Mouse (Mus musculus) forebrain, embryonic 15.5 days (tissue): ENCODE measurements around the gene Eng. TPM values are rescaled to one million over a fixed set of nuclear protein-coding genes. Genes with fewer than 3 reads are reported as not detected.

ENCODE experiments used
- ATAC-seq: fragments of 200-750 bp; cut with Nextera tagmentation; replicated peaks from 2 replicates; pipeline ENCODE4 v1.8.0; 2017; ENCODE audit warnings: mild to moderate bottlenecking, moderate TSS enrichment, moderate library complexity
- H3K27ac ChIP-seq: fragments of 300-500 bp; sonication (generic); replicated peaks from 2 replicates; pipeline ENCODE4 v1.5.1; 2015; ENCODE audit warnings: mild to moderate bottlenecking, inconsistent platforms
- H3K27me3 ChIP-seq: fragments of 300-500 bp; sonication (generic); 2 replicates; pipeline ENCODE4 v1.6.1; 2015; ENCODE audit warnings: inconsistent platforms
- H3K36me3 ChIP-seq: fragments of 300-500 bp; sonication (generic); 2 replicates; pipeline ENCODE4 v1.6.1; 2015; ENCODE audit warnings: mild to moderate bottlenecking, inconsistent platforms
- H3K4me1 ChIP-seq: fragments of 300-500 bp; sonication (generic); 2 replicates; pipeline ENCODE4 v1.6.1; 2015; ENCODE audit warnings: inconsistent platforms
- H3K4me2 ChIP-seq: fragments of 300-500 bp; sonication (generic); replicated peaks from 2 replicates; pipeline ENCODE4 v1.6.1; 2015; ENCODE audit warnings: mild to moderate bottlenecking, inconsistent platforms
- H3K4me3 ChIP-seq: fragments of 300-500 bp; sonication (generic); 2 replicates; pipeline ENCODE4 v1.5.1; 2015; ENCODE audit warnings: mild to moderate bottlenecking, inconsistent platforms
- H3K9ac ChIP-seq: fragments of 300-500 bp; sonication (generic); replicated peaks from 2 replicates; pipeline ENCODE4 v1.6.1; 2015; ENCODE audit warnings: mild to moderate bottlenecking, inconsistent platforms
- H3K9me3 ChIP-seq: fragments of 300-500 bp; sonication (generic); 2 replicates; pipeline ENCODE4 v1.6.1; 2016; ENCODE audit warnings: inconsistent platforms
- WGBS: fragments of 180-500 bp; shearing (Covaris S2); methylation state at CpG from one replicate; pipeline ENCODE4 v1.1.7; 2015; ENCODE audit warnings: mixed read lengths; 5-methylcytosine and 5-hydroxymethylcytosine counted together
- polyA plus RNA-seq: library from polyadenylated mRNA; unstranded; fragments of >200 nt; fragmentation: Nextera tagmentation; extraction: Ambion mirVana; gene quantifications from 2 replicates; pipeline ENCODE4 v1.2.1, GENCODE M21; 2015

The Eng gene
- polyA plus RNA-seq, 1 experiment from 2014 or later: 23.4 TPM

DNA sequence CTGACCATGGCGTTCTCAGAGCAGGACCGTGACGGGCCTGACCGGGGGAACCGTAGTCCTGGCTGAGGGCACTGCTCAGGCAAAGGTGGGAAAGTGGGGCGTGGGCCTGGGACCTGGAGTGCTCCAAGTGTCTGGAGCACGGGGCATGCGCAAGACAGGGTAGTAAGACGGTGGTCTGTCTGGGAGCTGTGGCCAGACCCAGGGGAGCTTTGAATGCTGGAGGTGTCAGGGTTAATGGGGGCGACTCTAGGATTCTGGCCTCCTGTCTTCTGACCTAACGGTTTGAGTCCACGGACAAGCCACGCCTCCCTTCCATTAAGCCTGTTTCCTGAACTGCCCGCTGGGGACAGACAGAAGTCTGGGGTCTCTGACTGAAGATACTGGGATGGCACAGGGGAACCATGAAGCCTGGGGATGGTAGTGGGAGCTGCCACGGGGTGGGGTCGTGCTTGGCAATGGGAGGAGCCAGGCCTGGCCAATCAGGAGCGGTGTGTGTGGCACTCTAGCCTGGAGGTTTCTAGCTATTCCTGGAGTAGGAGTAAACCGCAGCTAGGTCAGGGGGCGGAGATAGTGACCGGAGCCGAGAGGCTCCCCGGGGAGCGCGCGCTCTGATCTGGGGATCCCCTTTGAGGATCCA, 38.1 kb upstream of the Eng start:
- peak overlapping the region; percentile 93 for H3K4me2 ChIP-seq

DNA sequence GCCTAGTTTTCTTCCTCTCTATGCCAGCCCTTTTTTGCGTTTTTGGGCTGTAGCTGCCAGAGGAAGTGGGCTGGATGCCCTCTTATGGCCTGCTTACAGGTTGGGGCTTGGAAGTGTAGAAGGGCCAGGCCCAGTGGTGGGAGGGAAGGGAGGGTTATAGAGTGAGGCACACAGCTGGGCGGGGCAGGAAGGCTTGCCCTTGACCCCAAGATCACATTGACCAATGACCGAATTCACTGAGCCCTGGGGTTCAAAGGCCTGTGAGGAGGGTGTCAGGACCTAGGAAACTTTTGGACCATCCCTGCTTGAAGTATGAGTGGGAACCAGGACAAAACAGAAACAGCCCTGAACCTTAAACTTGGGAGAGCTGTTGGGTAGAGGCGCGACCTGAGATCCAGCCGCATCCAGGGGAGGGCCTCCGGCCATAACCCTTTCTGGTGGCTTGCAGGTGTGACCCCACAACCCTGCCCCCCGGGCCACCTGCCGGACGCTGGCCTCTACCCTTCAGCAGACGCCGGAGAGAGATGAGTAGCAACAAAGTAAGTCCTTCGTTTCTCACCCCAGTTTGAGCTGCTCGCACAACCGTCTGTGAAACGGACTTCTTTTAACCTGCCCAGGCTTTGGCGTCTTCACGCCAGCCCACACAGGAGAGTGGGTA, 37.5 kb upstream of the Eng start:
- Histone ChIP-seq H3K9ac (no peak overlapping the region), H3K36me3 (no peaks in the 10 kb centered on the region), H3K4me3 (peak overlapping the region; percentile 82), H3K4me1 (peaks cover 27% of the 10 kb centered on the region), H3K27me3 (no peaks in the 10 kb centered on the region), H3K4me2 (peak overlapping the region; percentile 93), H3K9me3 (no peaks in the 10 kb centered on the region), H3K27ac (no peak overlapping the region)
- WGBS: 50% methylated on average over 18 of the region's 18 CpGs
- ATAC-seq: no peak

More for the DNA sequence above, 38.1 kb upstream of the Eng start:
- WGBS: 10% methylated on average over 25 of the region's 25 CpGs
- Histone ChIP-seq H3K27me3 (no peaks in the 10 kb centered on the region), H3K36me3 (no peaks in the 10 kb centered on the region), H3K27ac (no peak overlapping the region), H3K4me3 (peak overlapping the region; percentile 82), H3K4me1 (peaks cover 27% of the 10 kb centered on the region), H3K9ac (no peak overlapping the region), H3K9me3 (no peaks in the 10 kb centered on the region)
- 0 out of 2 replicates have a peak, but pooled peaks have one; percentile 18 for ATAC-seq

DNA sequence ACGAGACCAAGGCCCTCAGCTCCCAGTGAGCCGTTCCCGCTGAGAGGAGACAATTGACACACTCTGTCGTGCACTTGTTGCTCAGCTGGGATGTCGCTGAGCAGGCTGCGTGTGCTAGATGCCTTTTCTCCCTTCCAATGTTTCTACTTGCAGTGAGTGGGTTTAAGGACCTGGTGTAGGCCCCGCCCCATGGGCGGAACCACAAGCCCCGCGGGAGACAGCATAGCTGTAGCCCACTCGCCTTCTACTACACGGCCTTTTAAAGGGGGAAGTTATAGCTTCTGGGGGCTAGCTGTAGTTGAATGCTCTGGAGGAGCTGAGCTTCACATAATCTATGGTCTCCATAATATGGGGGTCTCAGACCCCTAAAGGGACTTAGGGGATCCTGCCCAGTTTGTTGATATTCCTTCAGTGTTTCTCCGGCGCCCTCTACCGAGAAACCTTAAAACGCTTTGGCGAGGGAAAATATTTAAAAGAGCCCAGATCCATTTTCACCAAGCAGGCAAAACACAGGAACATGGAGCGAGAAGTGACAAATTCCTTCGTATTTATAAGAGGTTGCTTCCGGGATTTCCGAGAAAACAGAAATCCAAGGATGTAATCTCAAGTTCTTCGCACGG, 35.7 kb upstream of the Eng start:
- WGBS: 15% methylated on average over 23 of the region's 23 CpGs
- H3K9ac ChIP-seq: no peak overlapping the region

DNA sequence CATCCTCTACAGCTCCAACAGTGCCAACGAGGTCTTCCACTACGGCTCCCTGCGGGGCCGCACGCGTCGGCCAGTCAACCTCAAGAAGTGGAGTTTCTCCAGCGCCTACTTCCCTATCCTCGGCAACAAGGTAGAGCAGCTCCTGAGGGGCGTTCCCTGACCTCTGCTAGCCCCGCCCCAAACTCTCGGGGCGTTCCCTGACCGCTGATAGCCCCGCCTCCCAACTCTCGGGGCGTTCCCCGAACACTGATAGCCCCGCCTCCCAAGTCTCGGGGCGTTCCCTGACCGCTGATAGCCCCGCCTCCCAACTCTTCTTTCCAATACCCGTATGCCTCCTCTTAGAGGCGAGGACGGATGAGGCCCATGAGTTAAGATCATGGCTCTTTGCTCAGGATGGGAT, 34.1 kb upstream of the Eng start:
- 76% methylated on average over 26 of the region's 26 CpGs for WGBS

More for the DNA sequence above, 35.7 kb upstream of the Eng start:
- H3K36me3 ChIP-seq: no peaks in the 10 kb centered on the region
- H3K27me3 ChIP-seq: no peaks in the 10 kb centered on the region
- H3K4me2 ChIP-seq: peak overlapping the region; percentile 42
- ATAC-seq: no peak
- peak overlapping the region; percentile 37 for H3K4me3 ChIP-seq
- H3K9me3 ChIP-seq: no peaks in the 10 kb centered on the region
- no peak overlapping the region for H3K27ac ChIP-seq
- H3K4me1 ChIP-seq: peaks cover 27% of the 10 kb centered on the region

DNA sequence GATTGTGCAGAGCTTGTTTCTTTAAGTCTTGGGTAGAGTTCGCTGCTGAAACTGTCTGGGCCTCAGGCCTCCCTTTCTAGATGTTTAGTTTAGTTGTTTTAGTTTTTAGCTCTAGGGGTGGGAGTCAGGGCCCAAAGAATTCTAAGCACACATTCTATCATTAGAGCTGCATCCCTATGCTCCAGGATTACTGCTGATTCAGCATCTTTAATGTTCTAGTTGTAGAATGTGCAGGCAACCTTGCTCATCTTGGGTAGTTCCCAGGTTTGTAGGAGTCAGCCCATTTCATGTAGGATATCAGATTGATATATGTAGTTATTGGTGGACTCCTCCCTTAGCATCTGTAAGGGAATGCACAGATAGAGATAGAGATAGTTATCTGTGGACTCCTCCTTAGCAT, 29.3 kb upstream of the Eng start:
- 91% methylated on average over 1 of the region's 1 CpGs for WGBS
- Histone ChIP-seq H3K9me3 (no peaks in the 10 kb centered on the region), H3K27me3 (no peaks in the 10 kb centered on the region), H3K4me1 (0 out of 2 replicates have a peak, but pooled peaks cover 9% of the 10 kb centered on the region), H3K4me3 (no peak overlapping the region), H3K36me3 (no peaks in the 10 kb centered on the region), H3K9ac (no peak overlapping the region), H3K27ac (no peak overlapping the region), H3K4me2 (no peak overlapping the region)
- no peak for ATAC-seq

More for the DNA sequence above, 34.1 kb upstream of the Eng start:
- Histone ChIP-seq H3K9ac (no peak overlapping the region), H3K27me3 (no peaks in the 10 kb centered on the region), H3K27ac (no peak overlapping the region), H3K4me1 (peaks cover 20% of the 10 kb centered on the region), H3K4me2 (no peak overlapping the region), H3K9me3 (no peaks in the 10 kb centered on the region), H3K36me3 (no peaks in the 10 kb centered on the region), H3K4me3 (no peak overlapping the region)
- no peak for ATAC-seq

DNA sequence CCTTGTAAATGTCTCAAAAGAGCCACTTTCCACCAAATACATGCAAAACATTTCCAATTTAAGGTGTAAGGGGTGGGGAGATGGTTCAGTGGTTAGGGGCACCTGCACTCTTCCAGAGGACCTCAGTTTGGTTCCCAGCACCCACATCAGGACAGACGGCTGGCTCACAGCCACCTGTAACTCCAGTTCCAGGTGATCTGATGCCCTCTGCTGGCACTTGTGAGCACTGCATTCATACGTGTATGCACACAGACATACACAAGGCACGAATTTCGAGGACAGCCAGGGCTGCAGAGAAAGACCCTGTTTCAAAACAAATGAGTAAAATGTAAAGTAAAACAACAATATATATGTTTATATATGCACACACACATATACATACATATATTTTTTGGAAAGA, 28.8 kb upstream of the Eng start:
- Histone ChIP-seq H3K27ac (no peak overlapping the region), H3K4me2 (no peak overlapping the region), H3K4me1 (0 out of 2 replicates have a peak, but pooled peaks cover 9% of the 10 kb centered on the region), H3K27me3 (no peaks in the 10 kb centered on the region), H3K4me3 (no peak overlapping the region), H3K9me3 (no peaks in the 10 kb centered on the region), H3K36me3 (no peaks in the 10 kb centered on the region), H3K9ac (no peak overlapping the region)
- WGBS: 94% methylated on average over 4 of the region's 4 CpGs
- no peak for ATAC-seq

DNA sequence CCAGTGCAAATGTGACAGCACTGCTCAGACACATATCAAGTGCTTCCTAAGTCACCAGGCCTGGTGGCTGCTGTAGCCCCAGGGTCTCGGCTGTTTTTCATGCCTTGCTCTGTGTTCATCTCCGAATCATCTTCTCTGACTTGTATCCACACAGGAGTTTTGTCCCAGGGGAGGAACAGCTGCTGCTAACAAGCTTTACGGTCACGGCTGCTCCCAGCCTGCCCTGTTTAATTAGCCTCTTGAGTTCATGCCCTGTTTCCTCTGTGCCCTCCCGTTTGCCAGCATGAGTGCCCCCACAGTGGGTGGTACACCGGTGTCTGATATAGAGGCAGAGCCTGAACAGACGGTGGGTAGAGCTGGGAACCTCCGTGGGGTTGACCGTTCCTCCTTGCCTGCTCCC, 28.3 kb upstream of the Eng start:
- Histone ChIP-seq H3K9me3 (no peaks in the 10 kb centered on the region), H3K27ac (no peak overlapping the region), H3K36me3 (no peaks in the 10 kb centered on the region), H3K9ac (no peak overlapping the region), H3K4me2 (no peak overlapping the region), H3K27me3 (no peaks in the 10 kb centered on the region), H3K4me3 (no peak overlapping the region), H3K4me1 (0 out of 2 replicates have a peak, but pooled peaks cover 9% of the 10 kb centered on the region)
- WGBS: 73% methylated on average over 9 of the region's 9 CpGs
- ATAC-seq: no peak

DNA sequence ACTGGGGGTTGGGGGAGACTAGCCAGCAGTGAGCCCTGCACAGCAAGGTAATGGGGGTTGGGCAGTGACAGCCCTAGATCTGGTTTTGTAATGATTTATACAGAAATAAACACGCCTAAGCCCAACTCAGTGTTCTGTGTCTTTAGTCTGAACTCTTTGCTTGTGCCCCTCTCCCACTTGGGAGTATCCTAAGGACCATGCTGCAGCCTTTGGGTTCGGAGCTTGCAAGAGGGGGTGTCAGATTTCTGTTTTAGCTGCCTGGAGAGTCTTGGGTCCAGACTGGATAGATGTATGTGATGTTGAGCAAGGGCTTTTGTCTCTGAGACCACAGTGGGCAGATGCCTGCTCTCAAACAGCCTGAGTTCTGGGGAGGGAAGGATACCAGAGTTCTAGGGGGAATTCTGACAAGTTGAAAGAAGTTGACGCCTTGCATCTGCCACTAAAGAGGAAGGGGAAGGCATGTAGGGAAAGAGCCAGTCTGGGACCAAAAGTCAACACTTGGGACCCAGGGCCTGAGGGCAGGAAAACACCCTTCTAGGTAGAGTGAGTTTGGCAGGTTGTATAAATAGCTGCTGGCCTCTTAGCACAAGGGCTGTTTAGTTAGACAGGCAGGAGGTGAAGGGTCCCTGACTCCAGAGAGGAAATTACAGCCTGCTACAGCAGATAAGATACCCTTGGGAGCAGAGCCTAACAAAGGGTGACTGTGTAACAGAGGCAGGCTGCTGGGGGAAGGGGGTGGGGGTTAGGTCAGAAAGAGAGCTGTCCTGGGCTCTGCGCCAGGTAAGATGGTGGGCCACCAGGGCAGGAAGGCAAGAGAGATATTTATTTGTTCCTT, 25.5 kb upstream of the Eng start:
- no peak overlapping the region for H3K9ac ChIP-seq
- H3K4me3 ChIP-seq: no peak overlapping the region
- ATAC-seq: no peak
- 38% methylated on average over 4 of the region's 4 CpGs for WGBS
- H3K9me3 ChIP-seq: no peaks in the 10 kb centered on the region
- H3K27me3 ChIP-seq: no peaks in the 10 kb centered on the region
- no peaks in the 10 kb centered on the region for H3K36me3 ChIP-seq
- H3K27ac ChIP-seq: no peak overlapping the region
- peaks cover 23% of the 10 kb centered on the region for H3K4me1 ChIP-seq
- no peak overlapping the region for H3K4me2 ChIP-seq

DNA sequence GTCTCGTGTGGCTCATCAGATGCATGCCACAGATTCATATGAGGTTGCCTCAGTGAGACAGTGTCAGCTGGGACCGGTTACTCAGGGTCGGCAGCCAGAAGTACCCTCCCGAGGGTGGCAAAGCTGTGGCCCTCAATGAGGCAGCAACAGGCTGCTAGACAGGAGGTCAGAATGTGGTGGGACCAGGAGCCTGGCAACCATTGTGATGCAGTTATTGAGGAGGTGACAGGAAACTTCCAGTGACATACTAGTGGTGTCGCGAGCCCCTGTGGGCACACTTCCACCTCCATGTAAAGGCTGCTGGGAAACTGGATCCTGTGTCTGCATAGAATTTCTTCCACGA, 24.9 kb upstream of the Eng start, which contains the start of gene Ak1:
Ak1 (plus strand) TSS at position 242 of the 343 bp plus-strand sequence.
- Histone ChIP-seq H3K27ac (no peak within 1 kb of the TSS), H3K4me1 (peaks cover 29% of the 10 kb centered on the region), H3K9ac (no peak within 1 kb of the TSS), H3K4me2 (no peak within 1 kb of the TSS), H3K27me3 (no peaks in the 10 kb centered on the region), H3K4me3 (no peak within 1 kb of the TSS), H3K9me3 (no peaks in the 10 kb centered on the region), H3K36me3 (no peaks in the 10 kb centered on the region)
- ATAC-seq: no peak
- 43% methylated on average over 7 of the region's 7 CpGs for WGBS

DNA sequence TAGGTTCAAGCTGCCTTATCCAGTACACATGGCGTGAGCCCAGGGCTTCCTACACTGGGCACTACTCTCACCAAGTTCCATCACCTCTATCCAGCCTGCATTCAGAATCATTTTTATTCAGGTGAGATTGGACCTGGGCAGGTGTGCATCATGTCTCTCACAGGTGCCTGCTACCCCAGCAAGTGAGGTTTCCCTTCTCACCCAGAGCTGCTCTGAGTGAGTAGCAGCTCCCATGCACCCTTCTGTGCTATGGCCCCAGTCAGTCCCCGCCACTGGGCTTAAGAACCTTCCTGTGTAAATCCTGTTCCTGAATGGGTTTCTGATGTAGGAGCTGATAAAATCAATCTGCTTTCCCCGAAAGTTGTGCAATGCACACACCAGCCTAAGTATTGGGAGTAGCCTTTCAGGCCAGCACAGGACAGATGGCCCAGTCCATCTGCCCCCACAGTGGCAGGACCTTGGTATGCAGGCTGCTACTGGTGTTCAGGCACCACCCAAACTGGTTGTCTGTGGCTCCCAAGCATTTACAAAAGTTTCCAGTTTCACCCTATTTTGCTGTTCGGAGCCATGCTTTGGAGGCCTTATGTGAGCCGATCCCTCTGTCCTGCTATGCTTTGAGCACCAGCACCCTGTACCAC, 22.2 kb upstream of the Eng start:
- Histone ChIP-seq H3K4me2 (no peak overlapping the region), H3K4me3 (no peak overlapping the region), H3K27ac (no peak overlapping the region), H3K9ac (no peak overlapping the region), H3K36me3 (no peaks in the 10 kb centered on the region), H3K4me1 (peaks cover 51% of the 10 kb centered on the region), H3K9me3 (no peaks in the 10 kb centered on the region), H3K27me3 (no peaks in the 10 kb centered on the region)
- WGBS: 83% methylated on average over 5 of the region's 5 CpGs
- ATAC-seq: no peak

DNA sequence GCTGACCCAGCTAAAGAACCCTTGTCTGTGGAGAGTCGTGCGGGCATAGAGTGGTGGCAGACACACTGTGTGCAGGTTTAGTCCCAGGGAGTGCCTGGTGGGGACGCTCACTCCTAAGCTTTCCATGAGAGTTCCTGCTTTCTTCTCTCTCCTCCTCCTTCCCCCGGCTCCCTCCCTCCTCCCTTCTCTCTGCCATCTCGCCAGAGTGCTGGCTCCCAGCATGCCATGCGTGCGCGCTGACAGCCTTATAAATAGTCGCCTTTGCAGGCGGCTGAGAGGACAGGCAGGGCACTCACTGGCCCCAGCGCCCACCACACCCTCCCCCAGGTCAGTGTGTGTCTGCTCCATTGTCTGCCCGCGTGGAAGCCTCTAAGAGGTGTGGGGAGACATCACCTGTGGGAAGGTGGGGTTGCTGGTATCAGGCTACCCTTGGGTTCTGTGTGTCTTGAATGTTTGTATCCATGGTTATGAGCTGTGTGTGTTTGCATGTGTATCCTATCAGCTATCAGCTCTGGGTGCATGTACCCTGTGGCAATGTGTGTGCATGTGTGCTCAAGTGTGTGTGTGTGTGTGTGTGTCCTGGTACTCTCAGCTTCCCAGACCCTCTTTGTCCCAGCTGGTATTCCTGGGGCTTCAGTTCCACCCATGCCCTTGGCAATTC, 21.1 kb upstream of the Eng start:
- Histone ChIP-seq H3K4me3 (peak overlapping the region; percentile 42), H3K9me3 (no peaks in the 10 kb centered on the region), H3K4me2 (peak overlapping the region; percentile 58), H3K27me3 (no peaks in the 10 kb centered on the region), H3K9ac (peak overlapping the region; percentile 60), H3K27ac (peak overlapping the region; percentile 85), H3K4me1 (peaks cover 55% of the 10 kb centered on the region), H3K36me3 (no peaks in the 10 kb centered on the region)
- WGBS: 2% methylated on average over 13 of the region's 13 CpGs
- peak; percentile 77 for ATAC-seq
